Mouse (Mus musculus) limb, embryonic 11.5 days (tissue): ENCODE measurements around the gene Dapp1. TPM values are rescaled to one million over a fixed set of nuclear protein-coding genes. Genes with fewer than 3 reads are reported as not detected.

Source experiments
- ATAC-seq: fragments of 200-750 bp; cut with Nextera tagmentation; 2 replicates; pipeline ENCODE4 v1.8.0; 2017; ENCODE audit warnings: low read depth; ENCODE audit not compliant: insufficient number of reproducible peaks, low FRiP score, low TSS enrichment
- DNase-seq: peaks from one replicate; pipeline ENCODE4 v3.0.0-alpha.2; 2015; ENCODE audit warnings: low spot score
- H3K27ac ChIP-seq: fragments of 300-500 bp; sonication (generic); replicated peaks from 2 replicates; pipeline ENCODE4 v1.5.1; 2014; ENCODE audit warnings: low read depth, mild to moderate bottlenecking, low read length
- H3K27me3 ChIP-seq: fragments of 300-500 bp; sonication (generic); 2 replicates; pipeline ENCODE4 v1.6.1; 2014; ENCODE audit warnings: mild to moderate bottlenecking, low read length, mixed read lengths; ENCODE audit not compliant: control insufficient read depth, insufficient read depth
- H3K36me3 ChIP-seq: fragments of 300-500 bp; sonication (generic); 2 replicates; pipeline ENCODE4 v1.6.1; 2014; ENCODE audit warnings: mild to moderate bottlenecking, low read length, moderate library complexity, mixed read lengths; ENCODE audit not compliant: control insufficient read depth, insufficient read depth
- H3K4me1 ChIP-seq: fragments of 300-500 bp; sonication (generic); 2 replicates; pipeline ENCODE4 v1.6.1; 2014; ENCODE audit warnings: low read length, mixed read lengths; ENCODE audit not compliant: control insufficient read depth, insufficient read depth
- H3K4me2 ChIP-seq: fragments of 300-500 bp; sonication (generic); 2 replicates; pipeline ENCODE4 v1.6.1; 2014; ENCODE audit warnings: low read depth, mild to moderate bottlenecking, moderate library complexity; ENCODE audit not compliant: severe bottlenecking
- H3K4me3 ChIP-seq: fragments of 300-500 bp; sonication (generic); 2 replicates; pipeline ENCODE4 v1.5.1; 2014; ENCODE audit warnings: low read depth, low read length
- H3K9ac ChIP-seq: fragments of 300-500 bp; sonication (generic); 2 replicates; pipeline ENCODE4 v1.6.1; 2014; ENCODE audit warnings: mild to moderate bottlenecking, low read length
- H3K9me3 ChIP-seq: fragments of 300-500 bp; sonication (generic); 2 replicates; pipeline ENCODE4 v1.6.1; 2016; ENCODE audit warnings: low read length; ENCODE audit not compliant: control insufficient read depth
- WGBS: fragments of 180-500 bp; shearing (Covaris S2); extraction: QIAGEN DNeasy Blood & Tissue Kit; methylation state at CpG from one replicate; pipeline ENCODE4 v1.1.7; 2014; 5-methylcytosine and 5-hydroxymethylcytosine counted together
- polyA plus RNA-seq: library from polyadenylated mRNA; unstranded; fragments of >200 nt; fragmentation: Nextera tagmentation; extraction: Ambion mirVana; gene quantifications from 2 replicates; pipeline ENCODE4 v1.2.1, GENCODE M21; 2014

Gene Dapp1
- polyA plus RNA-seq, 1 experiment from 2014 or later: 3.0 TPM

- H3K9ac ChIP-seq: no peak overlapping the region
- H3K4me1 ChIP-seq: no peaks in the 10 kb centered on the region
- H3K27me3 ChIP-seq: no peaks in the 10 kb centered on the region
- 93% methylated on average over 3 of the region's 3 CpGs for WGBS
- no peak overlapping the region for H3K4me2 ChIP-seq
- H3K9me3 ChIP-seq: no peaks in the 10 kb centered on the region
- H3K36me3 ChIP-seq: peaks cover 3% of the 10 kb centered on the region
- ATAC-seq (no peak), DNase-seq (peak; percentile 28)
- H3K27ac ChIP-seq: no peak overlapping the region
- no peak overlapping the region for H3K4me3 ChIP-seq
These were observed 86.1 kb downstream of the Dapp1 start for GRCm38 (mm10) chr3:137895196-137895595.

GRCm38 (mm10) chr3:137893789-137894188 is 87.6 kb downstream of the Dapp1 start:
- peaks cover 3% of the 10 kb centered on the region for H3K36me3 ChIP-seq

GRCm38 (mm10) chr3:137892118-137892517 is 89.2 kb downstream of the Dapp1 start:
- ATAC-seq: no peak
- DNase-seq: no peak
- WGBS: 90% methylated on average over 4 of the region's 4 CpGs
- H3K9ac ChIP-seq: no peak overlapping the region
- no peak overlapping the region for H3K4me3 ChIP-seq
- no peaks in the 10 kb centered on the region for H3K9me3 ChIP-seq
- no peaks in the 10 kb centered on the region for H3K4me1 ChIP-seq
- H3K27ac ChIP-seq: no peak overlapping the region
- H3K4me2 ChIP-seq: no peak overlapping the region
- H3K27me3 ChIP-seq: no peaks in the 10 kb centered on the region
- peaks cover 3% of the 10 kb centered on the region for H3K36me3 ChIP-seq

More at GRCm38 (mm10) chr3:137893789-137894188, 87.6 kb downstream of the Dapp1 start:
- H3K4me2 ChIP-seq: no peak overlapping the region
- no peaks in the 10 kb centered on the region for H3K27me3 ChIP-seq
- DNase-seq: no peak
- WGBS: 90% methylated on average over 4 of the region's 4 CpGs
- H3K4me1 ChIP-seq: no peaks in the 10 kb centered on the region
- H3K4me3 ChIP-seq: no peak overlapping the region
- no peak for ATAC-seq
- no peak overlapping the region for H3K9ac ChIP-seq
- no peaks in the 10 kb centered on the region for H3K9me3 ChIP-seq
- H3K27ac ChIP-seq: no peak overlapping the region

GRCm38 (mm10) chr3:137891089-137891488 is 90.3 kb downstream of the Dapp1 start:
- H3K4me1 ChIP-seq: no peaks in the 10 kb centered on the region
- no peak for ATAC-seq
- no peaks in the 10 kb centered on the region for H3K9me3 ChIP-seq
- peaks cover 3% of the 10 kb centered on the region for H3K36me3 ChIP-seq
- H3K4me3 ChIP-seq: no peak overlapping the region
- no peak overlapping the region for H3K9ac ChIP-seq
- no peaks in the 10 kb centered on the region for H3K27me3 ChIP-seq
- H3K4me2 ChIP-seq: no peak overlapping the region
- DNase-seq: no peak
- H3K27ac ChIP-seq: no peak overlapping the region
- 80% methylated on average over 3 of the region's 3 CpGs for WGBS

- 84% methylated on average over 7 of the region's 7 CpGs for WGBS
These were observed 93.4 kb downstream of the Dapp1 start for GRCm38 (mm10) chr3:137887961-137888360.

GRCm38 (mm10) chr3:137881093-137881492 is 100.3 kb downstream of the Dapp1 start:
- Histone ChIP-seq H3K4me1 (no peaks in the 10 kb centered on the region), H3K36me3 (no peaks in the 10 kb centered on the region), H3K4me2 (no peak overlapping the region), H3K27ac (no peak overlapping the region), H3K9me3 (no peaks in the 10 kb centered on the region), H3K4me3 (no peak overlapping the region), H3K27me3 (no peaks in the 10 kb centered on the region), H3K9ac (no peak overlapping the region)
- WGBS: 93% methylated on average over 5 of the region's 5 CpGs
- DNase-seq (no peak), ATAC-seq (no peak)

More at GRCm38 (mm10) chr3:137887961-137888360, 93.4 kb downstream of the Dapp1 start:
- Histone ChIP-seq H3K4me3 (no peak overlapping the region), H3K4me2 (no peak overlapping the region), H3K9me3 (no peaks in the 10 kb centered on the region), H3K27ac (no peak overlapping the region), H3K9ac (no peak overlapping the region), H3K27me3 (no peaks in the 10 kb centered on the region), H3K36me3 (no peaks in the 10 kb centered on the region), H3K4me1 (no peaks in the 10 kb centered on the region)
- DNase-seq (no peak), ATAC-seq (no peak)

Other genes with a start within 250 kb of the Dapp1 start
- gene H2afz, start 117.1 kb downstream of the Dapp1 start, polyA plus RNA-seq: 3,201 and 3,406 TPM in 2 replicates
- gene Dnajb14, start 113.9 kb downstream of the Dapp1 start, polyA plus RNA-seq: 10.4 and 12.7 TPM in 2 replicates
- gene Lamtor3, start 63.0 kb downstream of the Dapp1 start, polyA plus RNA-seq: 99.3 and 99.8 TPM in 2 replicates
- gene 1110002E22Rik, start 83.5 kb upstream of the Dapp1 start, polyA plus RNA-seq: 0.16 and 0.18 TPM in 2 replicates
- gene Gm5105, start 85.8 kb upstream of the Dapp1 start, polyA plus RNA-seq: not detected in 2 replicates
- 18.0 and 20.3 TPM in 2 replicates for gene Trmt10a, start 161.9 kb upstream of the Dapp1 start, polyA plus RNA-seq
- gene Mttp, start 163.4 kb upstream of the Dapp1 start, polyA plus RNA-seq: 8.2 and 9.1 TPM in 2 replicates
- gene 4930579F01Rik, start 212.3 kb upstream of the Dapp1 start, polyA plus RNA-seq: not detected in 2 replicates
- gene Adh7, start 236.2 kb upstream of the Dapp1 start, polyA plus RNA-seq: not detected in 2 replicates